Mouse (Mus musculus) hindbrain, embryonic 11.5 days (tissue): ENCODE data around the gene Ankrd45. TPM values are rescaled to one million over a fixed set of nuclear protein-coding genes. Genes with fewer than 3 reads are reported as not detected.
"Not testable (repeated sequence)": the region's sequence is repeated elsewhere in the genome, so short reads cannot be mapped to it uniquely, and the experiment has no call there.

Source experiments
- ATAC-seq: fragments of 200-750 bp; cut with Nextera tagmentation; 2 replicates; pipeline ENCODE4 v1.8.0; 2017; ENCODE audit warnings: mild to moderate bottlenecking, moderate TSS enrichment, moderate library complexity; ENCODE audit not compliant: low FRiP score
- DNase-seq: peaks from one replicate; pipeline ENCODE4 v3.0.0-alpha.2; 2015; ENCODE audit warnings: low spot score
- H3K27ac ChIP-seq: fragments of 300-500 bp; sonication (generic); 2 replicates; pipeline ENCODE4 v1.5.1; 2014; ENCODE audit warnings: mild to moderate bottlenecking, low read depth, low read length
- H3K27me3 ChIP-seq: fragments of 300-500 bp; sonication (generic); 2 replicates; pipeline ENCODE4 v1.6.1; 2014; ENCODE audit warnings: mild to moderate bottlenecking, low read length, moderate library complexity, mixed read lengths; ENCODE audit not compliant: control insufficient read depth, insufficient read depth
- H3K36me3 ChIP-seq: fragments of 300-500 bp; sonication (generic); 2 replicates; pipeline ENCODE4 v1.6.1; 2014; ENCODE audit warnings: mild to moderate bottlenecking, low read length, moderate library complexity, mixed read lengths; ENCODE audit not compliant: control insufficient read depth, insufficient read depth
- H3K4me1 ChIP-seq: fragments of 300-500 bp; sonication (generic); replicated peaks from 2 replicates; pipeline ENCODE4 v1.6.1; 2014; ENCODE audit warnings: low read length, mixed read lengths; ENCODE audit not compliant: control insufficient read depth, insufficient read depth
- H3K4me2 ChIP-seq: fragments of 300-500 bp; sonication (generic); replicated peaks from 2 replicates; pipeline ENCODE4 v1.6.1; 2014; ENCODE audit warnings: mild to moderate bottlenecking, low read depth, low read length
- H3K4me3 ChIP-seq: fragments of 300-500 bp; sonication (generic); 2 replicates; pipeline ENCODE4 v1.5.1; 2014; ENCODE audit warnings: low read depth, low read length
- H3K9ac ChIP-seq: fragments of 300-500 bp; sonication (generic); 2 replicates; pipeline ENCODE4 v1.6.1; 2014; ENCODE audit warnings: low read depth, low read length
- H3K9me3 ChIP-seq: fragments of 300-500 bp; sonication (generic); 2 replicates; pipeline ENCODE4 v1.6.1; 2016; ENCODE audit warnings: low read length; ENCODE audit not compliant: control insufficient read depth
- WGBS: fragments of 180-500 bp; shearing (Covaris S2); extraction: QIAGEN DNeasy Blood & Tissue Kit; methylation state at CpG from one replicate; pipeline ENCODE4 v1.1.7; 2014; 5-methylcytosine and 5-hydroxymethylcytosine counted together
- polyA plus RNA-seq: library from polyadenylated mRNA; unstranded; fragments of >200 nt; fragmentation: Nextera tagmentation; extraction: Ambion mirVana; gene quantifications from 2 replicates; pipeline ENCODE4 v1.2.1, GENCODE M21; 2014

Gene Ankrd45
- polyA plus RNA-seq, 1 experiment from 2014 or later, result 4.6 TPM

GRCm38 (mm10) chr1:161139496-161139895, 3.0 kb upstream of the Ankrd45 start:
- H3K9me3 ChIP-seq, result no peaks in the 10 kb centered on the region
- H3K36me3 ChIP-seq, result no peaks in the 10 kb centered on the region
- H3K9ac ChIP-seq, result no peak overlapping the region
- H3K4me3 ChIP-seq, result no peak overlapping the region
- DNase-seq (no peak), ATAC-seq (no peak)
- H3K27me3 ChIP-seq, result no peaks in the 10 kb centered on the region
- H3K4me2 ChIP-seq, result no peak overlapping the region
- WGBS, result 88% methylated on average over 2 of the region's 2 CpGs
- H3K4me1 ChIP-seq, result no peaks in the 10 kb centered on the region
- H3K27ac ChIP-seq, result no peak overlapping the region

- Histone ChIP-seq H3K4me2 (no peak overlapping the region), H3K27ac (no peak overlapping the region), H3K36me3 (no peaks in the 10 kb centered on the region), H3K27me3 (no peaks in the 10 kb centered on the region), H3K9ac (no peak overlapping the region), H3K4me1 (no peaks in the 10 kb centered on the region), H3K9me3 (no peaks in the 10 kb centered on the region), H3K4me3 (no peak overlapping the region)
- no peak for ATAC-seq
- DNase-seq, result no peak
- WGBS, result 82% methylated on average over 9 of the region's 9 CpGs
Observed at GRCm38 (mm10) chr1:161140026-161140762, 2.3 kb upstream of the Ankrd45 start.

GRCm38 (mm10) chr1:161143216-161143615, 725 bp downstream of the Ankrd45 start:
- no peak overlapping the region for H3K27ac ChIP-seq
- 90% methylated on average over 7 of the region's 7 CpGs for WGBS
- DNase-seq, result no peak
- H3K9ac ChIP-seq, result no peak overlapping the region
- no peaks in the 10 kb centered on the region for H3K4me1 ChIP-seq
- H3K27me3 ChIP-seq, result no peaks in the 10 kb centered on the region
- H3K36me3 ChIP-seq, result no peaks in the 10 kb centered on the region
- ATAC-seq, result no peak
- H3K4me2 ChIP-seq, result no peak overlapping the region; the same call in 1 of the 2 replicates
- no peaks in the 10 kb centered on the region for H3K9me3 ChIP-seq
- no peak overlapping the region; the same call in 1 of the 2 replicates for H3K4me3 ChIP-seq

- ATAC-seq, H3K27ac ChIP-seq, H3K4me1 ChIP-seq, DNase-seq, H3K36me3 ChIP-seq, H3K9me3 ChIP-seq, H3K4me3 ChIP-seq, H3K9ac ChIP-seq, H3K4me2 ChIP-seq, H3K27me3 ChIP-seq: not testable (repeated sequence)
- 87% methylated on average over 8 of the region's 8 CpGs for WGBS
Observed at GRCm38 (mm10) chr1:161145611-161146010, 3.1 kb downstream of the Ankrd45 start.

- Histone ChIP-seq H3K4me3 (no peak overlapping the region), H3K9ac (no peak overlapping the region), H3K27me3 (no peaks in the 10 kb centered on the region), H3K36me3 (no peaks in the 10 kb centered on the region), H3K27ac (no peak overlapping the region), H3K4me1 (no peaks in the 10 kb centered on the region), H3K9me3 (no peaks in the 10 kb centered on the region), H3K4me2 (no peak overlapping the region)
- 78% methylated on average over 2 of the region's 2 CpGs for WGBS
- ATAC-seq (no peak), DNase-seq (no peak)
Observed at GRCm38 (mm10) chr1:161147888-161148287, 5.4 kb downstream of the Ankrd45 start.

GRCm38 (mm10) chr1:161151098-161151497, 8.6 kb downstream of the Ankrd45 start:
- Histone ChIP-seq H3K36me3 (no peaks in the 10 kb centered on the region), H3K4me2 (no peak overlapping the region), H3K4me3 (no peak overlapping the region), H3K27me3 (no peaks in the 10 kb centered on the region), H3K4me1 (no peaks in the 10 kb centered on the region), H3K9me3 (no peaks in the 10 kb centered on the region), H3K9ac (no peak overlapping the region), H3K27ac (no peak overlapping the region)
- ATAC-seq, result no peak
- WGBS, result 72% methylated on average over 6 of the region's 6 CpGs
- no peak for DNase-seq

GRCm38 (mm10) chr1:161156546-161156945, 14.1 kb downstream of the Ankrd45 start:
- Histone ChIP-seq H3K27ac (no peak overlapping the region), H3K4me1 (no peaks in the 10 kb centered on the region), H3K4me3 (no peak overlapping the region), H3K27me3 (no peaks in the 10 kb centered on the region), H3K36me3 (no peaks in the 10 kb centered on the region), H3K9me3 (no peaks in the 10 kb centered on the region), H3K4me2 (no peak overlapping the region), H3K9ac (no peak overlapping the region)
- DNase-seq (no peak), ATAC-seq (no peak)
- WGBS, result 88% methylated on average over 10 of the region's 10 CpGs

GRCm38 (mm10) chr1:161159214-161159613, 16.7 kb downstream of the Ankrd45 start, which contains the start of gene Tex50:
Tex50 (minus strand) TSS chr1:161159314.
- Histone ChIP-seq H3K9me3 (no peaks in the 10 kb centered on the region), H3K4me3 (no peak within 1 kb of the TSS), H3K27ac (no peak within 1 kb of the TSS), H3K4me2 (no peak within 1 kb of the TSS), H3K4me1 (no peaks in the 10 kb centered on the region), H3K9ac (no peak within 1 kb of the TSS), H3K36me3 (no peaks in the 10 kb centered on the region), H3K27me3 (no peaks in the 10 kb centered on the region)
- ATAC-seq (no peak), DNase-seq (no peak)
- WGBS, result 91% methylated on average over 3 of the region's 3 CpGs

- no peak overlapping the region for H3K27ac ChIP-seq
- DNase-seq, result no peak
Observed at GRCm38 (mm10) chr1:161160266-161160665, 17.8 kb downstream of the Ankrd45 start.

More at GRCm38 (mm10) chr1:161160266-161160665, 17.8 kb downstream of the Ankrd45 start:
- Histone ChIP-seq H3K9ac (no peak overlapping the region), H3K9me3 (no peaks in the 10 kb centered on the region), H3K4me2 (no peak overlapping the region), H3K4me3 (no peak overlapping the region), H3K36me3 (no peaks in the 10 kb centered on the region), H3K27me3 (no peaks in the 10 kb centered on the region), H3K4me1 (no peaks in the 10 kb centered on the region)
- no peak for ATAC-seq
- 72% methylated on average over 4 of the region's 4 CpGs for WGBS
